ENCODE assay signal across 8 mouse cellular contexts in the genomic region with DNA sequence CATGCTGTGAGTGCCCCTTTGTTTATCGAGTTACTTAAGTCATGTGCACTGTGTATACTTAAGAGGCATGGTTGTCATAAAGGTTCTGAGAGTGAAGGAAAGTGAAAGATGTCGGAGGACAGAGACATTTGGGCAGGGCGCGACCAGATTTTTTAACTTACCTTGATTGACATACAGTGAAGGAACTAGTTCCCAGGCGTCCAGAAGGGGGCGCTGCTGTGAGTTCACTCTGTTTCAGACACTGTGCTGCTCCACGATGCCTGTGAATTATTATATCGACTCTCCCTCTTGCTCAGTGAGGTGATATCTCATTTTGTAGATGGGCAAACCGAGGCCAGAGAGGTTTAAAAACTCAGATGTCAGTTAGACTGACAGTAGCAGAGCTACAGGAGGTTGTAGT. TPM values are rescaled to one million over a fixed set of nuclear protein-coding genes. Genes with fewer than 3 reads are reported as not detected.
DNase-seq lines count a peak whose midpoint lies in the region; ATAC-seq and TF ChIP-seq lines count a peak whose summit lies in the region.

No protein-coding gene starts in this region.

- no peak overlapping the region for H3K4me2 ChIP-seq in intestine, postnatal 0 days (replicated peaks; ENCODE audit: low read depth)
- H3K4me2 ChIP-seq in intestine, embryonic 16.5 days (ENCODE audit: low read depth, low read length) = no peak overlapping the region
- H3K4me2 ChIP-seq in hindbrain, embryonic 11.5 days (replicated peaks; ENCODE audit: low read depth, low read length) = no peak overlapping the region

- H3K36me3 ChIP-seq in intestine, postnatal 0 days (ENCODE audit: control insufficient read depth, insufficient read depth) = no peaks in the 10 kb centered on the region
- no peaks in the 10 kb centered on the region; the same call in 1 of the 2 replicates for H3K36me3 ChIP-seq in intestine, embryonic 16.5 days (ENCODE audit: control insufficient read depth, insufficient read depth, low read length)
- no peaks in the 10 kb centered on the region for H3K36me3 ChIP-seq in ES-E14 (ENCODE audit: control insufficient read depth, insufficient read depth, low read length, poor library complexity, severe bottlenecking)
- no peaks in the 10 kb centered on the region for H3K36me3 ChIP-seq in hindbrain, embryonic 11.5 days (ENCODE audit: control insufficient read depth, insufficient read depth, low read length)

- no peak overlapping the region for H3K4me3 ChIP-seq in intestine, postnatal 0 days (ENCODE audit: low read depth, low read length)
- H3K4me3 ChIP-seq in intestine, embryonic 16.5 days (ENCODE audit: low read length) = no peak overlapping the region
- no peak overlapping the region for H3K4me3 ChIP-seq in ES-E14 (ENCODE audit: insufficient read depth in 1 of 2, low read depth in 1 of 2, low read length in 2 of 2, poor library complexity in 1 of 2, severe bottlenecking in 1 of 2)
- H3K4me3 ChIP-seq in hindbrain, embryonic 11.5 days (ENCODE audit: low read depth, low read length) = no peak overlapping the region

- H3K27me3 ChIP-seq in intestine, postnatal 0 days (replicated peaks; ENCODE audit: control insufficient read depth, insufficient read depth, low read length) = no peaks in the 10 kb centered on the region
- no peaks in the 10 kb centered on the region for H3K27me3 ChIP-seq in intestine, embryonic 16.5 days (replicated peaks; ENCODE audit: control insufficient read depth, insufficient read depth, low read length)
- no peaks in the 10 kb centered on the region for H3K27me3 ChIP-seq in hindbrain, embryonic 11.5 days (ENCODE audit: control insufficient read depth, insufficient read depth, low read length)

- H3K4me1 ChIP-seq in intestine, postnatal 0 days (replicated peaks; ENCODE audit: control insufficient read depth, insufficient read depth, low read length) = 0 out of 2 replicates have a peak, but pooled peaks cover 3% of the 10 kb centered on the region
- H3K4me1 ChIP-seq in intestine, embryonic 16.5 days (ENCODE audit: control insufficient read depth, insufficient read depth, low read length) = peaks cover 13% of the 10 kb centered on the region
- peaks cover 0 to 2% of the 10 kb centered on the region in 2 experiments; a peak in 2 of 4 replicates for H3K4me1 ChIP-seq in ES-E14 (ENCODE audit: control insufficient read depth in 2 of 2, insufficient read depth in 2 of 2, low read length in 2 of 2, poor library complexity in 1 of 2)
- H3K4me1 ChIP-seq in hindbrain, embryonic 11.5 days (replicated peaks; ENCODE audit: control insufficient read depth, insufficient read depth, low read length) = no peaks in the 10 kb centered on the region

- 0 out of 2 replicates have a peak, but pooled peaks have one; percentile 16 for ATAC-seq in intestine, postnatal 0 days
- no peak for ATAC-seq in intestine, embryonic 16.5 days
- ATAC-seq in hindbrain, embryonic 11.5 days (ENCODE audit: low FRiP score) = no peak
- ATAC-seq in frontal cortex, adult (ENCODE audit: low TSS enrichment) = no peak

- H3K9ac ChIP-seq in intestine, postnatal 0 days (ENCODE audit: low read depth, low read length) = no peak overlapping the region
- no peak overlapping the region for H3K9ac ChIP-seq in intestine, embryonic 16.5 days (ENCODE audit: low read depth, low read length)
- no peak overlapping the region for H3K9ac ChIP-seq in ES-E14 (ENCODE audit: insufficient read depth, low read depth, low read length, poor library complexity, severe bottlenecking)
- no peak overlapping the region for H3K9ac ChIP-seq in hindbrain, embryonic 11.5 days (ENCODE audit: low read depth, low read length)

- TF ChIP-seq CTCF in intestine, postnatal 0 days (IDR thresholded peaks at IDR 0.05; ENCODE audit: low read depth) = peak; percentile 70

- in situ Hi-C loops in ES-E14 (cut with MboI; ENCODE audit: low sequenced_read_pairs in 2 of 2, unreplicated experiment in 2 of 2) = no loop called here

- DNase-seq in ES-E14 (ENCODE audit: low read depth, low spot score) = peak; percentile 58
- peak; percentile 56 for DNase-seq in induced T-regulatory cell, adult 2 months (ENCODE audit: low read depth)
- DNase-seq in spleen, postnatal 36 days (ENCODE audit: low spot score in 2 of 2) = peak; percentile 26 to 31
- DNase-seq in cerebellum, adult 11 months = no peak
- DNase-seq in hindbrain, embryonic 11.5 days (ENCODE audit: low spot score) = no peak

- 59% methylated on average over 9 of the region's 9 CpGs for WGBS in intestine, postnatal 0 days
- WGBS in intestine, embryonic 16.5 days = 63% methylated on average over 9 of the region's 9 CpGs
- 69% methylated on average over 9 of the region's 9 CpGs for WGBS in hindbrain, embryonic 11.5 days

- no peaks in the 10 kb centered on the region for H3K9me3 ChIP-seq in intestine, postnatal 0 days (ENCODE audit: control insufficient read depth)
- H3K9me3 ChIP-seq in intestine, embryonic 16.5 days (ENCODE audit: control insufficient read depth, low read length) = no peaks in the 10 kb centered on the region
- no peaks in the 10 kb centered on the region for H3K9me3 ChIP-seq in ES-E14 (ENCODE audit: control insufficient read depth, insufficient read depth, low read depth, low read length)
- no peaks in the 10 kb centered on the region for H3K9me3 ChIP-seq in hindbrain, embryonic 11.5 days (ENCODE audit: control insufficient read depth, low read length)

- no peak overlapping the region for H3K27ac ChIP-seq in intestine, postnatal 0 days (ENCODE audit: low read depth, low read length)
- H3K27ac ChIP-seq in intestine, embryonic 16.5 days (ENCODE audit: low read length) = no peak overlapping the region
- H3K27ac ChIP-seq in ES-E14 (ENCODE audit: insufficient read depth, low read depth, low read length, poor library complexity, severe bottlenecking) = no peak overlapping the region
- no peak overlapping the region for H3K27ac ChIP-seq in hindbrain, embryonic 11.5 days (ENCODE audit: low read depth, low read length)

TF ChIP-seq in ES-E14, 5 proteins besides CTCF, POLR2A, EP300 and RAD21:
- TF ChIP-seq ZC3H11A (IDR thresholded peaks at IDR 0.05; ENCODE audit: borderline replicate concordance, low read depth, low read length) (0 out of 2 replicates have a peak, but pooled peaks have one; percentile 6), MAFK (IDR thresholded peaks at IDR 0.05; ENCODE audit: insufficient read depth, low read depth, low read length) (no peak), HCFC1 (IDR thresholded peaks at IDR 0.05; ENCODE audit: borderline replicate concordance, insufficient read depth, low read length) (no peak)

RNA-seq across cellular contexts. Expression of a gene that starts 10.9 kb away (rescaled TPM):
- 3.4 and 3.8 TPM in 2 replicates for polyA plus RNA-seq in intestine, postnatal 0 days (2015; fragmentation: Nextera tagmentation; extraction: Ambion mirVana)
- 15.4 and 17.4 TPM in 2 replicates for polyA plus RNA-seq in intestine, embryonic 16.5 days (2015; fragmentation: Nextera tagmentation; extraction: Ambion mirVana)
- total RNA-seq in ES-E14 (2012; rRNA removed) = 6.4 and 9.8 TPM in 2 replicates
- 34.7 and 37.6 TPM in 2 replicates for polyA plus RNA-seq in hindbrain, embryonic 11.5 days (2014; fragmentation: Nextera tagmentation; extraction: Ambion mirVana)

Comparison
In these comparisons a context has a peak if more than half of its experiments do, and no peak if none do; other contexts are left out.
1. DNase-seq: peak in ES-E14 (single experiment), induced T-regulatory cell, adult 2 months (single experiment) and spleen, postnatal 36 days (2 of 2); none in cerebellum, adult 11 months (single experiment) and hindbrain, embryonic 11.5 days (single experiment).